Mouse (Mus musculus): ENCODE results near the gene Scrn1.

GRCm38 (mm10) chr6:54538773-54539173 lies 27.5 kb downstream of the Scrn1 start:
- TF ChIP-seq CTCF (IDR thresholded peaks at IDR 0.05; ENCODE audit: low read depth, low read length) (no peak), POLR2A (IDR thresholded peaks at IDR 0.05; ENCODE audit: borderline replicate concordance, low read depth, low read length) (no peak)
